In genomic region chr4:80908902-80909301, GRCm38 (mm10) we compare ENCODE assay signal across 22 mouse cellular contexts. TPM values are rescaled to one million over a fixed set of nuclear protein-coding genes. Genes with fewer than 3 reads are reported as not detected.
"Had no signal": no experiment of that assay in that cellular context is flagged by ENCODE, and none has a peak within 500 bp of the region (broad histone marks: within the 10 kb centered on the region; RNA-seq: fewer than 3 reads in every experiment).

No protein-coding gene starts in this region.

- H3K27ac ChIP-seq: liver, embryonic 15.5 days; lung, embryonic 15.5 days; midbrain, embryonic 10.5 days; midbrain, embryonic 12.5 days; midbrain, embryonic 15.5 days; neural tube, embryonic 13.5 days; neural tube, embryonic 15.5 days had no signal

- DNase-seq: liver, postnatal 0 days; lung, adult 2 months; lung, postnatal 14 days; lung, postnatal 36 days; retina, postnatal 1 day; right cerebral cortex, adult 18-20 months; right cerebral cortex, postnatal 25 days; right cerebral cortex, postnatal 4 days; thymus, adult 18-20 months; thymus, postnatal 14 days; thymus, postnatal 36 days had no signal

- H3K4me1 ChIP-seq: midbrain, embryonic 12.5 days had no signal

- H3K4me2 ChIP-seq: liver, embryonic 15.5 days; lung, embryonic 15.5 days; midbrain, embryonic 12.5 days; midbrain, embryonic 15.5 days; neural tube, embryonic 13.5 days; neural tube, embryonic 15.5 days had no signal

- H3K9ac ChIP-seq: liver, embryonic 15.5 days; liver, postnatal 0 days; lung, embryonic 15.5 days; midbrain, embryonic 12.5 days; midbrain, embryonic 15.5 days; neural tube, embryonic 13.5 days; neural tube, embryonic 15.5 days had no signal

- H3K9me3 ChIP-seq: liver, embryonic 15.5 days; lung, embryonic 15.5 days; midbrain, embryonic 12.5 days; midbrain, embryonic 15.5 days; neural tube, embryonic 13.5 days; neural tube, embryonic 15.5 days had no signal

- ATAC-seq: liver, postnatal 0 days; lung, postnatal 0 days; midbrain, embryonic 15.5 days had no signal

- H3K27me3 ChIP-seq: lung, embryonic 15.5 days; midbrain, embryonic 12.5 days; midbrain, embryonic 15.5 days; neural tube, embryonic 13.5 days had no signal

- H3K36me3 ChIP-seq: liver, embryonic 15.5 days; lung, embryonic 15.5 days; midbrain, embryonic 10.5 days; midbrain, embryonic 12.5 days; midbrain, embryonic 15.5 days; neural tube, embryonic 13.5 days; neural tube, embryonic 15.5 days had no signal

- H3K4me3 ChIP-seq: liver, embryonic 15.5 days; lung, embryonic 15.5 days; midbrain, embryonic 10.5 days; midbrain, embryonic 12.5 days; midbrain, embryonic 15.5 days; neural tube, embryonic 13.5 days; neural tube, embryonic 15.5 days had no signal

RNA-seq across cellular contexts. Expression of gene Lurap1l, which starts 1.5 kb away (rescaled TPM):
- total RNA-seq: megakaryocyte, adult 5-6 weeks; megakaryocyte-erythroid progenitor cell, adult 5-6 weeks; monocyte, adult 5-6 weeks had no signal
